Mouse (Mus musculus) heart, postnatal 0 days (tissue): Measurements from ENCODE around the gene Gstt2. TPM values are rescaled to one million over a fixed set of nuclear protein-coding genes. Genes with fewer than 3 reads are reported as not detected.

ENCODE experiments used
- ATAC-seq: fragments of 200-750 bp; cut with Nextera tagmentation; 2 replicates; pipeline ENCODE4 v1.8.0; 2017; ENCODE audit warnings: low read depth, moderate number of reproducible peaks, moderate library complexity; ENCODE audit not compliant: insufficient read depth
- DNase-seq: peaks from one replicate; pipeline ENCODE4 v3.0.0-alpha.2; 2016; ENCODE audit warnings: low spot score
- H3K27ac ChIP-seq: fragments of 300-500 bp; sonication (generic); 2 replicates; pipeline ENCODE4 v1.5.1; 2014; ENCODE audit warnings: low read depth, mild to moderate bottlenecking
- H3K27me3 ChIP-seq: fragments of 300-500 bp; sonication (generic); 2 replicates; pipeline ENCODE4 v1.6.1; 2014; ENCODE audit warnings: low read length, mixed read lengths; ENCODE audit not compliant: control insufficient read depth, insufficient read depth
- H3K36me3 ChIP-seq: fragments of 300-500 bp; sonication (generic); replicated peaks from 2 replicates; pipeline ENCODE4 v1.6.1; 2014; ENCODE audit warnings: low read length, mixed read lengths; ENCODE audit not compliant: control insufficient read depth, insufficient read depth
- H3K4me1 ChIP-seq: fragments of 300-500 bp; sonication (generic); 2 replicates; pipeline ENCODE4 v1.6.1; 2014; ENCODE audit warnings: antibody characterized with exemption; ENCODE audit not compliant: control insufficient read depth, insufficient read depth
- H3K4me2 ChIP-seq: fragments of 300-500 bp; sonication (generic); 2 replicates; pipeline ENCODE4 v1.6.1; 2014; ENCODE audit warnings: low read depth, mild to moderate bottlenecking, low read length, moderate library complexity
- H3K4me3 ChIP-seq: fragments of 300-500 bp; sonication (generic); 2 replicates; pipeline ENCODE4 v1.5.1; 2014; ENCODE audit warnings: low read depth, low read length
- H3K9ac ChIP-seq: fragments of 300-500 bp; sonication (generic); replicated peaks from 2 replicates; pipeline ENCODE4 v1.6.1; 2014; ENCODE audit warnings: low read depth, low read length, mixed read lengths
- H3K9me3 ChIP-seq: fragments of 300-500 bp; sonication (generic); replicated peaks from 2 replicates; pipeline ENCODE4 v1.6.1; 2016; ENCODE audit warnings: low read length; ENCODE audit not compliant: control insufficient read depth
- CTCF ChIP-seq: IDR thresholded peaks from 2 replicates; pipeline ENCODE4 v1.5.1; 2016; ENCODE audit warnings: antibody characterized with exemption, control low read depth, low read depth
- EP300 ChIP-seq: IDR thresholded peaks from 2 replicates; pipeline ENCODE4 v1.6.1; 2016; ENCODE audit warnings: antibody characterized with exemption, low read depth
- WGBS: fragments of 180-500 bp; shearing (Covaris S2); extraction: QIAGEN DNeasy Blood & Tissue Kit; methylation state at CpG from one replicate; pipeline ENCODE4 v1.1.7; 2014; 5-methylcytosine and 5-hydroxymethylcytosine counted together
- polyA plus RNA-seq: library from polyadenylated mRNA; unstranded; fragments of >200 nt; fragmentation: Nextera tagmentation; extraction: Ambion mirVana; gene quantifications from 2 replicates; pipeline ENCODE4 v1.2.1, GENCODE M21; 2015
- total RNA-seq: library from RNA; depleted of rRNA; stranded (reverse); fragments of >200 nt; gene quantifications from 2 replicates; pipeline ENCODE4 v1.2.3, GENCODE M21; 2014; ENCODE audit warnings: low replicate concordance

Gstt2 gene
- total and polyA plus RNA-seq, 2 experiments from 2014 or later: 6.0 to 13.0 TPM

DNA sequence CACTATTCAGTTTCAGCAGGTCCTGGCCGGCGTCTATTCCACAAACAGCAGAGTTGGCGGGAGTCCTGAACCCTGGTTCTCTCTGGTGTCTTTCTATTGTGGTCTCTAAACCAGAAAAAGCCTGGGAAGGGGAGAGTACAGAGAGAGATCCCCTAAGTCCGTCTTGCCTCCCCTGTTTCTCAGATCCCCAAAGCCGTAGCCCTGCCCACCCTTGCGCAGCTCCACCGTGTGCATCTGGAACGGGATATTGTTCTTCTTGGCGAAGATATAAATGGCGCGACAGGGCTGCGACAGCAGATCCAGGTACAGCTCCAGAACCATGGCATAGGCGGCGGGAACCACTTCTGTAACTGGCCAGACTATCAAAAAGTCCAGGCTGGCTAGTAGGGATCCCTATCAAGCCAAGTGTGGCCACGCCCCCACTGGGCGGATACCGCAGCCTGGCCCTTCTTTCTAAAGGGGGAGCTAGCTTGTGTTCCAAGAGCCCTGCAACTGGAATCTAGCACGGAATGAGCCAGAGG, 39.0 kb downstream of the Gstt2 start, which contains the start of gene Gstt1:
TSS of gene Gstt1 (minus strand) at position 409 of the 521 bp plus-strand sequence.
- WGBS: 1% methylated on average over 18 of the region's 18 CpGs

DNA sequence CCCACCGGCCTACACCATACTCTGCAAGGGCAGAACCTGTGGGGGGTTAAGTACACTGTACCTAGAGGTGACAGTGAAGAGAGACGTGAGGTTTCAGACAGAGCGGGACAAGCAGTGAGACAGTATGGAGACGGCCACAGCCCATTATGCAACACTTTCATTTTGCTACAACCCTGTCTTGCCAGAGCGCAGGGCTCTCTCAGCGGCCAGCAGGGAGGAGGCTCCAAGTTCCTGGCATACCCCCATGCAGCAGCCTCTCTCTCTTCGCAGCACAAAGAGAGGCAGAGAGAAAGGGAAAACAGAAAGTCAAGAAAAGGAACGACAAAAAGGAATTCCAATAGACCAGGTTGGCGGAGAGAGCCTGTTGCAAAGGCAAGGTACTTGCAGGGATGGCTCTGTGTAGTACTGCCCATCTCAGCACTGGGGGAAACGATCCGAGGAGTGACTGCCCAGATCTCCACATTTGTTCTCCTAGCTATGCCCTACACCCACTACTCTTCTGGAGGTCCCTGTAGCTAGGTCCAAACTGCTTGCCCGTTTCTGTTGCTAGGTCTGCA, 39.5 kb downstream of the Gstt2 start:
- TF ChIP-seq EP300: no peak
- no peak for TF ChIP-seq CTCF
- WGBS: 1% methylated on average over 11 of the region's 12 CpGs
- peak overlapping the region; percentile 58 for H3K4me3 ChIP-seq
- peak overlapping the region; percentile 50 for H3K9ac ChIP-seq
- no peaks in the 10 kb centered on the region for H3K36me3 ChIP-seq
- H3K4me2 ChIP-seq: peak overlapping the region; percentile 92
- H3K27me3 ChIP-seq: no peaks in the 10 kb centered on the region
- H3K4me1 ChIP-seq: peaks cover 7% of the 10 kb centered on the region
- DNase-seq: peak; percentile 26
- no peak overlapping the region for H3K27ac ChIP-seq
- ATAC-seq: peak; percentile 66
- no peaks in the 10 kb centered on the region for H3K9me3 ChIP-seq

More for the DNA sequence above, 39.0 kb downstream of the Gstt2 start, which contains the start of gene Gstt1:
- H3K4me3 ChIP-seq: peak within 1 kb of the TSS; percentile 58
- H3K9ac ChIP-seq: peak within 1 kb of the TSS; percentile 50
- H3K27ac ChIP-seq: no peak within 1 kb of the TSS
- H3K4me1 ChIP-seq: peaks cover 7% of the 10 kb centered on the region
- H3K36me3 ChIP-seq: no peaks in the 10 kb centered on the region
- ATAC-seq (0 out of 2 replicates have a peak, but pooled peaks have one; percentile 20), DNase-seq (no peak)
- H3K9me3 ChIP-seq: no peaks in the 10 kb centered on the region
- TF ChIP-seq EP300: no peak
- H3K4me2 ChIP-seq: peak within 1 kb of the TSS; percentile 92
- H3K27me3 ChIP-seq: no peaks in the 10 kb centered on the region

DNA sequence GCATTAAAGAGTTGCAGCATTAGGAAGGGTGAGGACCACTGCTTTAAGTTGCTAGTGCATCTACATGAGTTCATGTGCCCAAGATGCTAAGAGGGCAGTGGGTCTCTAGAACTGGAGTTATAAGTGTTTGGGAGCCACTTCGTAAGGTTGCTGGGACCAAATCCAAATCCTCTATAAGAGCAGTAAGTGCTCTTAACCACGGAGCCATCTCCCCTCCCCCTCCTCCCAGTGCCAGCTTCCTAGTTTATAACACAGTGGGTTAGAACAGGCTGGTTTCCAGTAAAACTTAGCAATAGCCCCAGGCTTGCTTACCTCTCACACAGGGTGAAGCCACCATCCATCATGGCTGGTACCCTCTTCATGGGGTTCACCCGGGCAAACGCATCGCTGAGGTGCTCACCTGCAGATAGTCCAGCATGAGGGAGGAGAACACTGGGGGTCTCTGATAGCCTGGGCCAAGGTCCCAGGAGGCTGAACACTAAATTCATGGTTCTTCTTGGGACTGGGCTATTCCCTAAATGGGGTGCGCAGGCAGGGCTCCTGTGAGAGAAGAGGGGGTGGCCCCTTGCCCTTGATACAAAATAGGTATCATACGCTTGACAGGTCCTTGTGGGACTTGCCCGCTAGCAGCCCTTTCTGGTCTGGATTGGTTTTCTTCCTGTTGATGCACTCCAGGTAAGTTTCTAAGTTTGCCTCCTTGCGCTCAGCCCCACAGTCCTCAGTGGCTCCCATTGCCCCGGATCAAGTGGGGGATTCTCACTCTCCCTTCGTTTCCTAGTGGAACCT, 40.3 kb downstream of the Gstt2 start:
- H3K27me3 ChIP-seq: no peaks in the 10 kb centered on the region
- 31% methylated on average over 11 of the region's 11 CpGs for WGBS
- no peaks in the 10 kb centered on the region for H3K36me3 ChIP-seq
- DNase-seq (no peak), ATAC-seq (no peak)
- peak overlapping the region; percentile 58 for H3K4me3 ChIP-seq
- no peaks in the 10 kb centered on the region for H3K9me3 ChIP-seq
- peaks cover 7% of the 10 kb centered on the region for H3K4me1 ChIP-seq
- H3K4me2 ChIP-seq: peak overlapping the region; percentile 92
- peak overlapping the region; percentile 50; the same call in 1 of the 2 replicates for H3K9ac ChIP-seq
- no peak overlapping the region for H3K27ac ChIP-seq
- TF ChIP-seq EP300: no peak
- no peak for TF ChIP-seq CTCF

DNA sequence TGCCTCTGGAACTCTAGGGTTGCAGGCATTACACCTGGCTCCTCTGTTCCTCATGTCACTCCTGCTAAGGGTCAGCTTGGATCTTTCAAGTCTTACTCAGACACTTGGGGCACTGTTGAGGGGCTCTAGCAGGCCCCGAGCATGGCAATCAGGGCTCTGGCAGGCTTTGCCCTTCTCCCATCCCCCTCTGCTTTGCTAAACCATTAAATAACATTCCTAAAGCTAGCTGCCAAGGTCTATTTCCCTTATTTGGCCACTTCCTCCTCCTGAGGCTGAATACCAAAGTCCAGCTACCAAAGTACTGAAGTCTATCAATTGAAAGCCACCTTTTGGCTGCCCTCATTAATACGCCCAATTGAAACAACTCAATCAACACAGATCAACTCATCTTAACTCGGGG, 42.3 kb downstream of the Gstt2 start:
- Histone ChIP-seq H3K4me2 (no peak overlapping the region), H3K27me3 (no peaks in the 10 kb centered on the region), H3K4me1 (peaks cover 7% of the 10 kb centered on the region), H3K4me3 (no peak overlapping the region), H3K36me3 (no peaks in the 10 kb centered on the region), H3K27ac (no peak overlapping the region), H3K9me3 (no peaks in the 10 kb centered on the region), H3K9ac (no peak overlapping the region)
- TF ChIP-seq CTCF: no peak
- no peak for TF ChIP-seq EP300
- 34% methylated on average over 3 of the region's 3 CpGs for WGBS
- ATAC-seq (no peak), DNase-seq (peak; percentile 33)

DNA sequence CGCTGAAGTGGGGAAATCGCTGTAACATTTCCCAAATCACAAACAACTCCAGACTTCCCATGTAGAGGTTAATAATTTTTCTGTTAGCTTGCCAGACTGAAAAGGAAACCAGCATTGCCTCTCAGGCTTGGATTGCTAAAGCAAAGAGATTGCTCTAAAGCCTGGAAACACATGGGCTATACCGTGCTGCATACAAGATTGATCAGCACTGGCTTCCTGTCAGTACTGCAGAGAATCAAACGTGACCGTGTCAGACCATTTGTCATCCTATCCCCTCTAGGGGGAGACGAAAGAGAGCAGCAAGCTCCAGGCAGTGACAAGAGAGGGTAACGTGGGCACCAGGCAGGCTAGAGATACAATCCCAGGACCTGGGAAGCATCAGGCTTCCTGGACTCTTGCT, 46.5 kb downstream of the Gstt2 start:
- WGBS: 23% methylated on average over 7 of the region's 7 CpGs
- no peak overlapping the region for H3K27ac ChIP-seq
- H3K9ac ChIP-seq: no peak overlapping the region

More for the DNA sequence above, 46.5 kb downstream of the Gstt2 start:
- no peaks in the 10 kb centered on the region for H3K4me1 ChIP-seq
- H3K27me3 ChIP-seq: no peaks in the 10 kb centered on the region
- H3K4me3 ChIP-seq: no peak overlapping the region
- TF ChIP-seq CTCF (peak; percentile 42), EP300 (no peak)
- no peak for DNase-seq
- no peak for ATAC-seq
- H3K9me3 ChIP-seq: no peaks in the 10 kb centered on the region
- no peaks in the 10 kb centered on the region for H3K36me3 ChIP-seq
- no peak overlapping the region for H3K4me2 ChIP-seq
